Mouse (Mus musculus) kidney, adult 11 months (tissue): Measurements from ENCODE around the gene Mkrn2os.
"Not testable (repeated sequence)": the region's sequence is repeated elsewhere in the genome, so short reads cannot be mapped to it uniquely, and the experiment has no call there.

Experiments
- DNase-seq: peaks from one replicate; pipeline ENCODE4 v3.0.0; 2022

Gene Mkrn2os

DNA sequence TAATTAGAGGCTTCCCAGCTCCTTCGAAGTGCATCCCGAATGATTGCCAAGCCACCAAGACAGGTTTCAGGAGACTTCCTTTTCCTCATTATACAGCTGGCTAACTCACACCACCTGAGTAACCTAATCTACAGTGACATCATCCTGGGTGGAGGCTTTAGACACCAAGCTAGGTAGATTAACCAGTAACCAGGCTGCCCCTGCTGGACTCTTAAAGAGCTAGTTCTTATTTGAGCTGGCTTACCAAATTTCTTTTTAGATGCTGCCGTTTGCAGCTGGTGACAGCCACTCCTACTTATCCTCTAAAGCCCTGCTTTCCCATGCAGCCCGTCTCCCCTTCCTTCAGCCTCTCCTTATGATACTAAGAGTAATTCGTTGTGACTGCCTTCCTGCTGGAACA lies at the start of gene Mkrn2os:
Gene Mkrn2os (minus strand): TSS at position 119 of the 400 bp plus-strand sequence.
- peak; percentile 76 for DNase-seq

- not testable (repeated sequence) for DNase-seq
Measured at GRCm38 (mm10) chr6:115638188-115638587, 45.8 kb upstream of the Mkrn2os start.

GRCm38 (mm10) chr6:115634015-115634414 lies 41.6 kb upstream of the Mkrn2os start:
- DNase-seq: no peak

DNA sequence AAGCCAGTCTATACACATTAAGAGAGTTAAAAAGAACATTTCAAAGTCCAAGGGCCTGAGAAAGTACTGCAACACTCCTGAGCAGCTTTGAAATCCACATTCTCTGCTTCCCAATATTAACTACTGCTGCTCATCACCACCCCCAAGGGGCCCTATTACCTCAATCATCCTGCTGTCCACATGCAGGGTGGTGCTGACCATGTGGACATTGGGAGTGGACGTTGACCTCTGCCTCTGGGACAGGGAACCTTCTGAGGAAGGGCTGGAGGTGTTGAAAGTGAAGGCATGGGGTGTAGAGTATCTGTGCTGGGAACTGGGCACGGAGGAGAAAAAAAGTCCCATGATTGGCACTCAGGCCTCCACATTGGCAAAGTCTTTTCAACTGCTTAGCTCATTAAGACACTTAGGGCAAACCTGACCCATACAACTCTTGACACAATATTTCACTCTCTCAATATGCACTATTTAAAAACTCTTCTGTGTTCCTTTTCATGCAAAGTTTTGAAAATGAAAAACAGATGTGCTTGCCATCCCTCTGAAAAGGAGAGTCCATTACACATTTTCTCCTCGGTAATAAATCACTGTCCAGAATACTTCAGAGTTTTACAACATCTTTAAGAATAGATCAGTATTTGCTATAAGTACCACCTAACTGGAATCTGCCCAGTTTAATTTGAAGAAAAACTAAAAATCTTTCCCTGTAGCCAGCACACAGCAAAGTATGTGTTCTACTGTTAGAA lies 38.9 kb upstream of the Mkrn2os start:
- peak; percentile 53 for DNase-seq

- DNase-seq: no peak
Measured at GRCm38 (mm10) chr6:115626121-115626520, 33.7 kb upstream of the Mkrn2os start.

DNA sequence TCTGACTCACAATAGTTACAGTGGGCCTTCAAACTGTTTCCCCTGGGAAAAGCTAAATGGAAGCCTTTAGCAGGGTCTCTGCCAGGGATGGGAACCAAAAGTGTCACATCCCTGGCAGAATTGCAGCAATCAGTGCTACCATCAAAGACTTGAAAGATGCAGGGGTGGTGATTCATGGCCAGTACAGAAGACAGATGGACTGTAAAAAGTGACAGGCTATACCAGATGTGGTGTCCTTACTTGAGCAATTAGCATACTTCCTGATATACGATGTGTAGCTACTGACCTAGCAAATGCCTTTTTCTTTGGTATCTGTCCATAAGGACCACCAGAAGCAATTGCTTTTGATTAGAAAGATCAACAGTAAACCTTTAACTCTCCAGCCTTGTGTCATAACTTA lies 28.6 kb upstream of the Mkrn2os start:
- DNase-seq: no peak

- peak; percentile 55 for DNase-seq
Measured at GRCm38 (mm10) chr6:115619818-115620217, 27.4 kb upstream of the Mkrn2os start.

GRCm38 (mm10) chr6:115615983-115616382 lies 23.6 kb upstream of the Mkrn2os start:
- no peak for DNase-seq

GRCm38 (mm10) chr6:115613793-115614192 lies 21.4 kb upstream of the Mkrn2os start:
- DNase-seq: no peak

GRCm38 (mm10) chr6:115610301-115610700 lies 17.9 kb upstream of the Mkrn2os start:
- no peak for DNase-seq

GRCm38 (mm10) chr6:115609121-115609520 lies 16.7 kb upstream of the Mkrn2os start:
- no peak for DNase-seq

- no peak for DNase-seq
Measured at GRCm38 (mm10) chr6:115607429-115607828, 15.1 kb upstream of the Mkrn2os start.

DNA sequence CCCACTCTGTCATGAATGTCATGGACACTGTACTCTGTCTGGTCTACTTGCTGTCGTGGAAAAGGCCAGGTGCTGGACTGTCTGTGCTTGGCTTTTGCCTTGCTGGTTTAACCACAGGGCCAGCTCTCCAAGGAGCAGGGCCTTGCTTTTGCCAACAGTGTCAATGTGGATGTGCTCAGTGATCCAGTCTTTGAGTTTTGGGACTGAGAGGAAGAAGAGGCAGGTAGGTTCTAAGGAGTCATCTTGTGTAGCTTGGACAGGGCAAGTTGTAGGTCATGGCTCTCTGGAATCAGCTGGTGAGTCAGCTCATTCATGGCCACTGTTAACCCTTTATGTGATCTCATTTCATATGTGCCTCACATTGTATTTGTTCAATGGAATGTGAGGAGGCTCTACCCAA lies 14.1 kb upstream of the Mkrn2os start:
- no peak for DNase-seq

- peak; percentile 62 for DNase-seq
Measured at GRCm38 (mm10) chr6:115601715-115602523, 9.5 kb upstream of the Mkrn2os start, which contains the start of gene Mkrn2. TSS of gene Mkrn2 (plus strand) at chr6:115601902.

- DNase-seq: no peak
Measured at GRCm38 (mm10) chr6:115601322-115601714, 8.9 kb upstream of the Mkrn2os start.

DNA sequence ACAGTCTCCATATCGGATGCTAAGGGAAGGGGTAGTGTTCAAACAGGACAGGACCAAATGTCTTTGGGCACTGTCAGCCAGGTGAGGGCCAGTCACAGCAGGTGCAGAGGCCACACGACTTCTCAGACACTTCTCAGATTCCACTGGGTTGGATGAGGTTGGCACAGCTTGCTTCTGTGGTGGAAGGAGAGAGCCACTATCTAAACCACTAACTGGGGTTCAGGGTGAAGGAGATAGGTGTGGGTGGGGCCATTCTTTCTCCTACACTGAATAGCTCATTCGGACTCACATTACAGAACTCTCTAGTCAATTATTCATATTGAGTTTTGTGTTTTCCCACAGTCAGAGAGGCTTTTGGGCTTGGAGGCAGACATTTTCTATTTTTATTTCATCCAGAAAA lies 3.3 kb upstream of the Mkrn2os start:
- DNase-seq: no peak

DNA sequence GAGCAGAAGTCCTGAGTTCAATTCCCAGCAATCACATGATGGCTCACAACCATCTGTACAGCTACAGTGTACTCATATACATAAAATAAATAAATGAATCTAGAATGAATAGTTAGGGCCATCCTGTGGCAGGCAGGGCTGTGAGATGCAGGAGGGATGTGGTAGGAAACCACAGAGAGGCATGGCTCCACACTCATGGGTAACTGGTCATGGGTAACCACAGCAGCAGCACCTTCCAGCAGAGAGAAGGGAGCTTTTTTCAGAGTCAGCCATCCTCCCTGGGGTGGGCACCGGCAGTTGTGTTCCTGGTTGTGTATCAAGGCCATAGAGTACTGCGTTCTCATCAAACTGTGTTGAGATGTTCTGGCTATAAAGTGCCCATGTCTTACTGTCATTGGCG lies 2.1 kb upstream of the Mkrn2os start:
- no peak for DNase-seq

- DNase-seq: no peak
Measured at GRCm38 (mm10) chr6:115593252-115593651, 876 bp upstream of the Mkrn2os start.

GRCm38 (mm10) chr6:115591692-115592359 lies 550 bp downstream of the Mkrn2os start:
- DNase-seq: no peak

DNA sequence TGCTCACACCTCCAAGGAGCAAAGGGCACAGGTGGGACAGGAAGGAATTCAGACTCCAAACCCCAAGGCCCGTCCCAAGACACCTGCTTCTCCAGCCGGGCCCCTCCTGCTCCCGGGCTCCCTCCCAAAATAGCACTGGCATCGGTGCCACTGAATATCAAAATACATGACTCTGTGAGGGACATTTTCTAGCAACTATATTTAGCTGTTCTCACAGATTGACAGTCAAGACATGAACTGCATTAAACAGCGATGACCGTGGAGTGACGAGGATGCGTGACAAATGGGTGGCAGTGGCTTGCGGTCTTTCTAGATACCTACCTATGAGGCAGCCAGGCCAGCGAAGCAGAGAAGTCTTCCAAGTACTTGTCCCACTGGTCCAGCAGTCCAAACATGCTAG lies 6.1 kb downstream of the Mkrn2os start:
- no peak for DNase-seq

GRCm38 (mm10) chr6:115584176-115584575 lies 8.2 kb downstream of the Mkrn2os start:
- DNase-seq: peak; percentile 55

GRCm38 (mm10) chr6:115583430-115584125 lies 8.8 kb downstream of the Mkrn2os start:
- no peak for DNase-seq
